Mouse (Mus musculus) E14TG2a.4 (cell line): ENCODE results near the gene Klhdc1.

ENCODE experiments used
- CTCF ChIP-seq: conservative IDR thresholded peaks from 2 replicates; pipeline ENCODE4 v1.5.1; 2014; ENCODE audit warnings: low read length
- NANOG ChIP-seq: IDR thresholded peaks from 2 replicates; pipeline ENCODE4 v1.6.1; 2014; ENCODE audit warnings: borderline replicate concordance, low read length, mixed read lengths
- POU5F1 ChIP-seq: IDR thresholded peaks from 2 replicates; pipeline ENCODE4 v1.6.1; 2014; ENCODE audit warnings: low read length, borderline replicate concordance

DNA sequence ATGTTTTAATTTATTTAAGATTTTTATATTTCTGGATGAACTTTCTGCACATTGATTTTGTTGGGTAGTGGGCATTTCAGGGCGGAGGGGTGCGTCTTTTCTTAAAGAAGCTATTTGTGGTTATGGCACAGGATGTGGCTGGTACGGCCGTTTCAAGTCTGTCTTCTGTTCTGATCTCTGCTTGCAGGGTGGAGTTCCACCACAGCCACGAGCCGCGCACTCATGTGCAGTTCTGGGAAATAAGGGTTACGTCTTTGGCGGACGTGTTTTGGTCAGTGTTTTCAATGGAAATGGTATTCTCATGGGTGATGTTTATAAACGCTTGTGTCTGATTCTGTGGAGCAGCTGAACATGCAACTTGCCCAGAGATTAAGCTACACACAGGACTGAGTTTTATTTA is 16.9 kb downstream of the Klhdc1 start:
- TF ChIP-seq CTCF (no peak), POU5F1 (no peak), NANOG (no peak)
